Mouse (Mus musculus): ENCODE results near the gene Rpl39.
"Not testable (repeated sequence)": the region's sequence is repeated elsewhere in the genome, so short reads cannot be mapped to it uniquely, and the experiment has no call there.

Rpl39 gene

DNA sequence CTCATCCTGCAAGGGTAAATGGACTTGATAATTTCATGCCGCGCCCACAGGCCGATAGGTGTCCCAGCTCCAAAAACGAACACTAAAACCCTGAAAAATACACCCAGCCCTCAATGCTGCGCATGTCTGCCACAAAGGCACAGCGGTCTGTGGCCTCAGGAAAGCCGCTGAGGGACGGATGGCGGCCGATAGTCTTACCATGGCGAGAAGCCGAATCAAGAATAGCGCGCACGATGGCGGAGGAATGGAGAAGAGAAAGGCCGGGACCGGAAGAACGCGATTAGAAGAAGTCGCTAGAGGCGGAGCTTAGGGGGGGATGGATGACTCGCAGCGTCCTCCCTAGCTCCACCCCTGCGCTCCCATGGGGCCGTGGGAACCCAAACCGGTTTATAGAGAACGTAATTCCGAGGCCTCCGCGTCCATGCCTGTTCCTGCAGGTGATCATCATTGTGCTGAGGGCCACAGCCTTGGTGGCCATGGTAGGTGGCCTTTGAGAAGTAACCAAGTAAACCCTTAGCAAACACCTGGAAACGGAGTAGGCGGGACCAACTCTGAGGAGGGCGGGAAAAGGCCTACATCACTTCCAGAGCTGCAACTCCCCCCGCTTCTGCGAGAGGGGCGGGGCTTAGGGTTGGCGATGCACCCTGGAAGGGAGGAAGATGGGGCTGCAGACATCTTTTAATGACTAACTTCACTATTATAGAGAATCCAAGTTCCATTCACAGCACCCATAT, at the start of gene Rpl39:
Rpl39 (minus strand) TSS at position 476 of the 734 bp plus-strand sequence.
- DNase-seq (ENCODE audit: low read depth, low spot score) = peak; percentile 77

- peak; percentile 45 for DNase-seq (ENCODE audit: low read depth, low spot score)
These were observed 41.6 kb upstream of the Rpl39 start, which contains the start of gene Nkap for GRCm38 (mm10) chrX:37126671-37127358. Nkap (plus strand) TSS chrX:37126795.

DNA sequence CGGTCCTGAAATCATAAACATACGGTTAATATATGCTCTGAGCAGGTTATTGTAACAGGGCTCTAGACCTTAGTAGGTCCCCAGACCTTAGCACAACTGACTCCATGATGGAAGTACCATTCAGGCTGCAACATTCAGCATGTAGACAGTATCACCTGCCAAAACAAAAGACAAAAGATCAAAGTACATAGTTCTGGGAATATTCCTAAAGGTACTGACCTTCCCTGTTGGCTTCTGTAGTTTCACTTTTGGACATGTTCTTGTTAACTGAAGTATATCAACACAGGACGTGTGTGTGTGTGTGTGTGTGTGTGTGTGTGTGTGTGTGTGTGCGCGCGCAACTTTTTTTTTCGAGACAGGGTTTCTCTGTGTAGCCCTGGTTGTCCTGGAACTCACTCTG, 40.3 kb upstream of the Rpl39 start:
- no peak for DNase-seq (ENCODE audit: low read depth, low spot score)

DNA sequence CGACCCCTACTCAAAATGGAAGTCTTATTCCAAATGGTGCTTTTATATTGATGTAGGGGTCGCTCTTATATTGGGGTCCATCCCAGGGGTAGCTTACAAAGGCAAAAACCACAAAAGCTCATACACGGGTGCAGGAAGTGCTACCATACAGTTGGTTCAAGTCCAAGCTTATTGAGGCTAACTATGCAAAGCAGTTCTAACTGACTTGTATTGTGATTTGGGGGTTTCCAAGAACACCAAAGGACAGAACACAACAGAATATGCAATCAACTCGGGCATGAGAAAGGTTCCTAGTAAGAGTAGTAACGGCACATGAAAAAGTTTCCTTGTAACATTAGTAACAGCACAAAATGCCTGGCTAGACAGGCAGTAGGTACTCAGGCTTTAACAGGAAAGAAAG, 35.0 kb upstream of the Rpl39 start:
- DNase-seq (ENCODE audit: low read depth, low spot score) = no peak

GRCm38 (mm10) chrX:37119585-37119984, 34.4 kb upstream of the Rpl39 start:
- no peak for DNase-seq (ENCODE audit: low read depth, low spot score)

GRCm38 (mm10) chrX:37117085-37117484, 31.9 kb upstream of the Rpl39 start:
- DNase-seq (ENCODE audit: low read depth, low spot score) = no peak

DNA sequence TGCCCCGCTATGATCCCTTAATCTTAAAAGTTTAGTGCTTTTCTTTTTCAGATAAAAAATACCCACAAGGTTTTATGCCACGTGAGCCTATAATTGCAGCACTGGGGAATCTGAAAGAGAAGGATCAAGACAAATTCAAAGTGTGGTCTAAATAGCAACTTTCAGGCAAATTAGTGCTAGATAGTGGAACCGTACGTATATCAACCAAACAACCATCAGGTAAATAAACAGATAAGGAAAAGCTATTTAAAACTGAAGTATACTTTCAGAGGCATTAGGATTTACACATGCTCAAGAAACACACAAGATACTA, 25.6 kb upstream of the Rpl39 start:
- DNase-seq (ENCODE audit: low read depth, low spot score) = no peak

DNA sequence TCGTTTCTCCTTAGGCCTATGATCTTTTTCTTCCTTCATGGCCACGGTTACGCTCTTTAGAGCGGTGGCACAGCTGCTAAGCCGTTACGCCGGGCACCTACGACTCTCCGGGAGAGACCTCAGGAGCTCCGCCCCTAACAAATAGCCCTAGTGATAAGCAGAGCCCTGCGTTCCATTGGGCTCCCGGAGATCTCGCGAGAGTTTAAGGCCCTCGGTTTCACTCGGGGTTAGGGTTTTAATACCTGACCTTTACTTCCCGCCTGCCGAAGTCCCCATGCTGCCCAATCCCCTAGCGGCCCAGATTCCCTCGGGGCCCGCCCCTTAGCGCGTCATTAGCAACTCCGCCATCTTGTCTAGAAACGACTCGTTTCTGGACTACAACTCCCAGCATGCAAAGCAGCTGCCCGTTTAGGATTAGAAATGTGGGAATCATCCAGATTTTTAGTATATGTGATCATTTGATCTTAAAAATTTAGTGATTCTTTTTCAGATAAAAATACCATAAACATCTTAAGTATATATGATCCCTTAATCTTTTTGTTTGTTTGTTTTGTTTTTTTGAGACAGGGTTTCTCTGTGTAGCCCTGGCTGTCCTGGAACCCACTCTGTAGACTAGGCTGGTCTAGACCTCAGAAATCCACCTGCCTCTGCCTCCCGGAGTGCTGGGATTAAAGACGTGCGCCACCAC, 25.1 kb upstream of the Rpl39 start, which contains the start of gene Upf3b:
Upf3b (minus strand) TSS at position 130 of the 688 bp plus-strand sequence.
- peak; percentile 97 for DNase-seq (ENCODE audit: low read depth, low spot score)

GRCm38 (mm10) chrX:37109526-37110192, 24.5 kb upstream of the Rpl39 start:
- DNase-seq (ENCODE audit: low read depth, low spot score) = no peak

DNA sequence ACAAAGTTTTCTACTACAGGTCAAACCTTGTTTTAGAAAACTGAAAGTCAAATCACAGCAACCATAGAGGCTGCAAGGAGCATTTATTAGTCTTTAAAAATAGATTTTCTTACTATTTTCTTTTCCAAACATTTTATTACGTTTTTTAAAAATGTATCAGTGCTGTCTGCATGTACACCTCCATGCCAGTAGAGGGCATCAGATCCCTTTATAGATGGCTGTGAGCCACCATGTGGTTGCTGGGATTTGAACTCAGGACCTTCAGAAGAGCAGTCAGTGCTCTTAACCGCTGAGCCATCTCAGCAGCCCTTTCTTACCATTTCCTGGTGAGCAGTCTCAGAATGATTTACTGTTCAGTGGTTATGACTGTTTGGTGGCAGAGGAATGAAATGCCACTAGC, 18.6 kb upstream of the Rpl39 start:
- DNase-seq (ENCODE audit: low read depth, low spot score) = no peak

- no peak for DNase-seq (ENCODE audit: low read depth, low spot score)
These were observed 13.5 kb upstream of the Rpl39 start for GRCm38 (mm10) chrX:37098681-37099080.

DNA sequence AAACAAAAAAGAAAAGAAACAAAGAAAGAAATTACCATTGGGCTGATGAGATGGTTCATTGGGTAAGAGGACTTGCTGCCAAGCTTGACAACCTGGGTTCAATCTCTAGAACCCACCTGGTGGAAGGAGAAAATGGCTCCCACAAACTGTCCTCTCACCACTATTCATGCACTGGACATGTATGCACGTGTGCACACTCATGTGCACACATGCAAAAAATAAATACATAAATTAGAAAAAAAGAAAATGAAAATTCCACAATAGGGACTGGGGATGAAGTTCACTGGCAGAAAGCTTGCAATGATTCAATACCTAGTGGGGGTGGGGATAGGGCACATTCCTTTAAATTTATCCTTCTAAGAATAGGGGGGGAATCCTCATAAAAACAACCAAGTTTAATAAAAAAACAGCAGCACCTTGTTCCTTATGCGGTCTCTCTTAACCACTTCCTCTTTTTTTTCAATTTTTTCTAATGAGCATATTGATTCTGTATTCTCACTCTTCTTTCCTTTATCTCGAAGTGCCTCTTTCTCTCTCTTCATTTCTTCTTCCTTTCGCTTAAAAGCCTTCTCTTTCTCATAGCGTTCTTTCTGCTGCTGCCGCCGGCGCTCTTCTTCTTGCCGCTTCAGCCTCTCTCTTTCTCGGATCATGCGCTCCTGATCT, 10.0 kb upstream of the Rpl39 start:
- DNase-seq (ENCODE audit: low read depth, low spot score) = no peak

- DNase-seq (ENCODE audit: low read depth, low spot score) = no peak
These were observed 6.3 kb upstream of the Rpl39 start for GRCm38 (mm10) chrX:37091457-37091856.

DNA sequence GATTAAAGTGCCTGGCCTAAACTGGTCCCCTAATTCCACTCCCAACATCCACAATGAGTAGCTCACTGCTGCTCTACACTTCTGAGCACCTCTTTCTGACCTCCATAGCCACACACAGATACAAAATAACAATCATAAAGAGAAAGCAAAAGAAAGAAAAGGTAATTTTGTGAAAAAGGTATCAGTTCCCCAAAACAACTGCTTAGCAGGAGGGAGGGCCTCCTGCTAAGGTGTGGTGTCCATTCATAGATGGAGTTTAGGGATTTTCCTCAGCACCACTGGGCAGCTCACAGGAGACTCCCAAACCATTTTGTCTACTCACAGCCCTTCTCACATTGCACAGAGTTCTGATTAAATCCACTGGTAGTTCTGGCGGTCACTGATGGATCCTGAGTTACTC, 3.6 kb upstream of the Rpl39 start:
- DNase-seq (ENCODE audit: low read depth, low spot score) = no peak

- no peak for DNase-seq (ENCODE audit: low read depth, low spot score)
These were observed 463 bp upstream of the Rpl39 start for GRCm38 (mm10) chrX:37085665-37086064.

DNA sequence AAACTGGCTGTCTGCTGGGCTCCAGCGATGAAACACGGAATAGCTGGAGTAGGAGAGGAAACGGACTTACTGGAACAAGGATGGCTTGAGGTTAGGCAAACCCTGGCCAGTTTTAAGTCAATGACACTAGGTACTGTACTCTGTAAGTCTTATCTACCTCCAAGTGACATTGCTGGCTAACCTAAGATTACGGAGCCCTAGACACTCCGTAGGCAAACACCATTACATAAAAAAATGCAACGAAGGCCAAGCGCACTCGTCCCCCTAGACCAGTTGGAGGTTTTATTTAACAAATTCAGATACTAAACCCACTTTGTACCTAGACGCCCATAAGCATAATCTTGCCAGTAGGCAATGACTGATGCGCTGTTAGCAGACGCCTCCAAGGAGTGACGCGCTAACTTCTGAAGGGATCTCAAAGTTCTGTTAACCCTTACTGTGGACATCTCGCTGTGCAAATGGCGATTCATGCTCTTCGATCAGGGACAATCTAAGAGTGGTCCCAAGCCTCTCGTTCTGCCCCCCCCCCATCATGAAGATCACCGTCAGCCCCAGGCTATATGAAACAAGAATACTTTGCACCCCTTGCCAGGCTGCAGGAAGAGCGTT, 780 bp downstream of the Rpl39 start:
- DNase-seq (ENCODE audit: low read depth, low spot score) = no peak

DNA sequence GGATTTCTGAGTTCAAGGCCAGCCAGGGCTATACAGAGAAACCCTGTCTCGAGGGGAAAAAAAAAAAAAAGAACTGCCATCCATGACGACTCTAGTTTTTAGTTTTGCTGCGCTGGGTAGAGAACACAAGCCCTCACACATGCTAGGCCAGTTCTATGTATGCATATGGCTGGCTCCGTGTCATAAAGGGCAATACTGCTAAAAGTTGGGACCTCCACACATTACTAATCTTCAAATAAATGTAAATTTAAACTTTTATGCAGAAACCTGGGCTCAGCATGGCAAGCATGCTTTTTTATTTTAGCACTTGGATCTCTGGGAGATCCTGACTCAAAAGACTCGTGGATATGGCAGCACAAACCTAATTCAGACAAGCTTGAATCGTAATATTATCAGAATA, 4.0 kb downstream of the Rpl39 start:
- no peak for DNase-seq (ENCODE audit: low read depth, low spot score)

GRCm38 (mm10) chrX:37080345-37080744, 4.9 kb downstream of the Rpl39 start:
- DNase-seq (ENCODE audit: low read depth, low spot score) = not testable (repeated sequence)

GRCm38 (mm10) chrX:37076651-37077050, 8.6 kb downstream of the Rpl39 start:
- no peak for DNase-seq (ENCODE audit: low read depth, low spot score)

DNA sequence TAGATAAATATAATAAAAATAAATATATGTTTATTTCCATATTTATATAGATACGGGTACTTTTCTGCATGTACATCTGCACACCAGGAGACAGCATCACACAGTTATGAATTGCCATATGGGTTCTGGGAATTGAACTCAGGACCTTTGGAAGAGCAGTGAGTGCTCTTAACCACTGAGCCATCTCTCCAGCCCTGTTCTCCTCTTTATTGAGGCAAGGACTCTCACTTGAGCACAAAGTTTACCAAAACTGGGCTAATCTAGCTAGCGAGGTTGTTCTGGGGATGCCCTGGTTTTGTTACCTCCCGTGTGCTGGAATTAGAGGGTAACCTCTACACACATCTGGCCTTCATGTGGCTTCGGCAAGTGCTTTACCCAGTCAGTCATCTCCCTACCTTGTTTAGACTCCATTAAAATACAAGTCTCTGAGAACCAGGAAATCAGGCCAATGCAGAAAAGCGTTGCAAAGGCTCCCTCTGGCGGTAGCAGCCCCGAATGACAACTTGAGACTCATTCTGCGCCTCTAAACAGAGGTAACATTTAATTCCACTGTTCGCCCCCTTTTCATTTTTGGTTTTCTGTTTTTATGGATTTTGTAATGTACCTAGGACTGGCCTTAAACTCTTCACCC, 10.8 kb downstream of the Rpl39 start:
- no peak for DNase-seq (ENCODE audit: low read depth, low spot score)

GRCm38 (mm10) chrX:37068766-37069165, 16.4 kb downstream of the Rpl39 start:
- DNase-seq (ENCODE audit: low read depth, low spot score) = no peak
